Comparison of ENCODE assay signal across 8 mouse cellular contexts in the genomic region with DNA sequence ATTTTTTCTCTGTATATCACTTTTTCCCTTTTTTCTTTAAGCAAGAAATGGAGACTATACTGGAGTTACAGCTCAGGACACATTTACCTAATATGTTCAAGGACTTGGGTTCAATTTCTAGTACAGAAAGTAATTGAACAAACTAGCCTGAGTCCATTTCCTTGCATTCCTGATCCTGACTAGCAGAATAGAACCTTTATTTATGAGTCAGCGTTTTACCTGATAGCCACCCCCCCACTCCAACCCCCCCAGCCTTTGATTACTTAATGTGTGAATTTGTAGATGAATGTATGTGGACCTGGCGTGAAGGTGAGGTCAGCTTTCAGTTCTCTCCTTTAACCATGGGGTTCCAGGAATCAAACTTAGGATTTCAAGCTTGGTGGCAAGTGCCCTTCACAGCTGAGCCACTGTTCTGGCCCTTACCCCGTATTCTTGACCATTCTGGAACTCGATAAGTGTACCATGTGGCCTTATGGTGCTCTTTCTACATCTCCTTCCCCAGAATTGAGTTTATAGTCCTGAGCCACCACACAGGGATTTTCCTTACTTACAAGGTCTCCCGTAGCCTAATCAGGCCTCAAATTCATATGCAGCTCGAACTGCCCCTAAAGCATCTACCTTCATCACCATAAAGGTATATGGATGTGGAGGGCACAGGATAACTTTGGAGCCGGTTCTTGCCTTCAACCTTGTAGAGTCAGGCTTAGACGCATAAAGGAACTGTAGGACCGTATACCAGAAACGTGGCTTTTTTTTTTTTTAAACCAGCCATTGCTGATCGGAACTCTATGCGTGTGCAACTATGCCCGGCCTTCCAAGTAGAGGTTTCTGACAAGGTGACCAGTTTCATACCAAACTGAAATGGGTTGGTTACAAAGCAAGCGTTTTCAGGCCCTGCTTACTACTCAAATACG. TPM values are rescaled to one million over a fixed set of nuclear protein-coding genes. Genes with fewer than 3 reads are reported as not detected.
DNase-seq lines count a peak whose midpoint lies in the region; ATAC-seq lines count a peak whose summit lies in the region.

No protein-coding gene starts in this region.

- peak overlapping the region; percentile 89 for H3K4me2 ChIP-seq in hindbrain, embryonic 12.5 days (replicated peaks)

- H3K27ac ChIP-seq in hindbrain, embryonic 12.5 days = peak overlapping the region; percentile 94

- peak overlapping the region; percentile 96 for H3K9ac ChIP-seq in hindbrain, embryonic 12.5 days

- H3K4me3 ChIP-seq in hindbrain, embryonic 12.5 days = peak overlapping the region; percentile 97

- peaks cover 16% of the 10 kb centered on the region for H3K4me1 ChIP-seq in hindbrain, embryonic 12.5 days

- 25% methylated on average over 15 of the region's 15 CpGs for WGBS in hindbrain, embryonic 12.5 days

- peaks cover 8% of the 10 kb centered on the region for H3K36me3 ChIP-seq in hindbrain, embryonic 12.5 days

- H3K9me3 ChIP-seq in hindbrain, embryonic 12.5 days (replicated peaks) = no peaks in the 10 kb centered on the region

- ATAC-seq in hindbrain, embryonic 12.5 days (ENCODE audit: low FRiP score) = peak; percentile 43
- ATAC-seq in megakaryocyte-erythroid progenitor cell, adult 5-6 weeks (replicated peaks; ENCODE audit: low FRiP score, low TSS enrichment, poor library complexity, severe bottlenecking) = 0 out of 2 replicates have a peak, but pooled peaks have one; percentile 1

- peak; percentile 17 for DNase-seq in kidney, adult 11 months
- no peak for DNase-seq in kidney, postnatal 14 days
- peak; percentile 46 for DNase-seq in MN1 (ENCODE audit: low spot score)
- DNase-seq in adrenal gland, postnatal 4 days (ENCODE audit: low spot score in 2 of 2) = no peak
- no peak for DNase-seq in cerebellum, postnatal 36 days
- no peak for DNase-seq in spleen, postnatal 4 days (ENCODE audit: low spot score in 2 of 2)

- no peaks in the 10 kb centered on the region for H3K27me3 ChIP-seq in hindbrain, embryonic 12.5 days

RNA-seq across cellular contexts. Expression of gene Kdm5a, which starts 0.9 kb away (rescaled TPM):
- 59.6 and 62.2 TPM in 2 replicates for polyA plus RNA-seq in hindbrain, embryonic 12.5 days (2016; fragmentation: Nextera tagmentation; extraction: Ambion mirVana)
- total RNA-seq in megakaryocyte-erythroid progenitor cell, adult 5-6 weeks (2014; fragmentation: Nextera tagmentation) = 42.8 and 49.4 TPM in 2 replicates
- total RNA-seq in megakaryocyte-erythroid progenitor cell, adult 5-6 weeks (2017) = 165 and 213 TPM in 2 replicates
- total RNA-seq in adrenal gland, postnatal 4 days (2021) = 10 to 100 TPM; 80.0 to 84.2 TPM

RNA-seq across cellular contexts. Expression of gene Ccdc77, which starts 1.1 kb away (rescaled TPM):
- 20.1 and 24.0 TPM in 2 replicates for polyA plus RNA-seq in hindbrain, embryonic 12.5 days (2016; fragmentation: Nextera tagmentation; extraction: Ambion mirVana)
- 31.7 and 33.4 TPM in 2 replicates for total RNA-seq in megakaryocyte-erythroid progenitor cell, adult 5-6 weeks (2014; fragmentation: Nextera tagmentation)
- total RNA-seq in megakaryocyte-erythroid progenitor cell, adult 5-6 weeks (2017) = 32.6 and 45.6 TPM in 2 replicates
- 10 to 100 TPM; 11.5 to 13.7 TPM for total RNA-seq in adrenal gland, postnatal 4 days (2021)

Comparison
In these comparisons a context has a peak if more than half of its experiments do, and no peak if none do; other contexts are left out.
1. DNase-seq: peak in kidney, adult 11 months (single experiment) and MN1 (single experiment); none in kidney, postnatal 14 days (single experiment), adrenal gland, postnatal 4 days (0 of 2), cerebellum, postnatal 36 days (0 of 2) and spleen, postnatal 4 days (0 of 2).